Mouse (Mus musculus): ENCODE data around the gene Ptpn1. TPM values are rescaled to one million over a fixed set of nuclear protein-coding genes. Genes with fewer than 3 reads are reported as not detected.

The Ptpn1 gene
- total RNA-seq, 2 experiments from 2014 or later, result 13.5 to 14.3 TPM

- no peak for DNase-seq
These were observed 10.8 kb upstream of the Ptpn1 start for GRCm38 (mm10) chr2:167920960-167921495.

DNA sequence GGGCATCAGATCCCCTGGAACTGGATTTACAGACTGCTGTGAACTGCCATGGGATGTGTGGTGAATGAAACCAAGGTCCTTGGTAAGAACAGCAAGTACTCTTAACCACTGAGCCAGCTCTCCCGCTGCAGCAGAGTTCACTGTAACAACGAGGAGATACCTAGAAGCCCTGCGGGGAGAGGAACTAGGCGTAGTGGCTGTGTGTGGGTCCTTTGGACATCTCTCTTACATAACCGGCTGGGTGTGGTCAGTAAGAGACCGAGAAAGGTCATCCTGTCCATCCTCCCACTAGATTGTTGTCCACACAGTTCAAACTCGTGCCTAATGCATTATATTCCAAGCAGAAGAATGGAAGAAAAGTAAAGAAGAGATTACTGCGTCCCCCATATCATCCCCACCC lies 10.0 kb upstream of the Ptpn1 start:
- DNase-seq, result no peak

DNA sequence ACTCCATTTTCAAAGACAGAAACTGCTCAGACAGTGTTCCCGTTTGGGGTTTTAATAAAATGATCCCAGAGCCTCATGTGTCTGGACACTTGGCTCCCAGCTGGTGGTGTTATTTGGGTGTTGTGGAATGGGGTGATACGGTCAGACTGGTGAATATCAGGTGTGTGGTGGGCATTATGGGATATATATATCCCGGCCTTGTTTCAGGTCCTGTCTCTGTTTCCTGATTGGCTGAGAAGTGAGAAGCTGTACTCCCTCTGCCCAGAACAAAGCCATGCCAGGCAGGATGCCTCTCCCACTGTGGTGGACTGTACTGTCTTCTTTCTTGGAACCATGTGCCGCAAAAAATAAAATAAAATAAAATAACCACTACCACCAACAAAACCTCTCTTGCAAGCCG lies 7.8 kb upstream of the Ptpn1 start:
- DNase-seq, result no peak

DNA sequence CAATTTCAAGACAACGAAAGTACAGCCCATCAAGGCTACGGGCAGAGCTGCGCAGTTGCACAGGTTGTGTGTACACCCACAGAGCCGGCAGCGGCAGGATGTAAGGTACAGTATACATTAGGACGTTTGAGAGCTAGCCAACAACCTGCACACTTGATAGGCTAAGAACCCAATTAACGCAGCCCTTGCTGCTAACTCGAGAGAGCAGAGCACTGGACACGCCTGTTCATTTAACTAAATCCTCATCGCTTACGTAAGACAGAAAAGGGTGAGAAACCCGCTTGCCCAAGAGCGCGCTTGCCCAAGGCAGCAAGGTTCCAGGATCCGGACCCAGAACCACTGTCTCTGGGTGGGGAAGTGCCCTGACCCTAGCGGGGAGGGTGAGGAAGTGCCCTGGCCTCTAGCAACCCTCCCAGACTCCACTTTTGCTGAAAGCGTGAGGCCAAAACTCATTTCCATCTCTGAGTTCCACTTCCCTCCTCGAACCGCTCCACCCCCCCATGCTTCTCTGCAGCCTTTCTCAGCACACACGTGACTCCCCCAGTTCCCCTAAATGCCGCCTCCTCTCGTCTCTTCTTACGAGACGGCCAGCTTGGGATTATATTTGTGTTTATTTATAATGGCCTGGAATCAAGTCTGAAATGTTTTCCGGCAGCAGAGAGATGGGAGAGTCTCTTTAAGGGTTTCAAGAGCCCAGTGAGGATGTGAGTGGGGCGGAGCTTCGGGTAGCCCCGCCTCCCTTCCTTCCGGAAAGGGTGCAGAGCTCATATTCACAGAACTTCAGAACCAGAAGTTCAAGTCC lies 6.9 kb upstream of the Ptpn1 start:
- peak; percentile 76 for DNase-seq

DNA sequence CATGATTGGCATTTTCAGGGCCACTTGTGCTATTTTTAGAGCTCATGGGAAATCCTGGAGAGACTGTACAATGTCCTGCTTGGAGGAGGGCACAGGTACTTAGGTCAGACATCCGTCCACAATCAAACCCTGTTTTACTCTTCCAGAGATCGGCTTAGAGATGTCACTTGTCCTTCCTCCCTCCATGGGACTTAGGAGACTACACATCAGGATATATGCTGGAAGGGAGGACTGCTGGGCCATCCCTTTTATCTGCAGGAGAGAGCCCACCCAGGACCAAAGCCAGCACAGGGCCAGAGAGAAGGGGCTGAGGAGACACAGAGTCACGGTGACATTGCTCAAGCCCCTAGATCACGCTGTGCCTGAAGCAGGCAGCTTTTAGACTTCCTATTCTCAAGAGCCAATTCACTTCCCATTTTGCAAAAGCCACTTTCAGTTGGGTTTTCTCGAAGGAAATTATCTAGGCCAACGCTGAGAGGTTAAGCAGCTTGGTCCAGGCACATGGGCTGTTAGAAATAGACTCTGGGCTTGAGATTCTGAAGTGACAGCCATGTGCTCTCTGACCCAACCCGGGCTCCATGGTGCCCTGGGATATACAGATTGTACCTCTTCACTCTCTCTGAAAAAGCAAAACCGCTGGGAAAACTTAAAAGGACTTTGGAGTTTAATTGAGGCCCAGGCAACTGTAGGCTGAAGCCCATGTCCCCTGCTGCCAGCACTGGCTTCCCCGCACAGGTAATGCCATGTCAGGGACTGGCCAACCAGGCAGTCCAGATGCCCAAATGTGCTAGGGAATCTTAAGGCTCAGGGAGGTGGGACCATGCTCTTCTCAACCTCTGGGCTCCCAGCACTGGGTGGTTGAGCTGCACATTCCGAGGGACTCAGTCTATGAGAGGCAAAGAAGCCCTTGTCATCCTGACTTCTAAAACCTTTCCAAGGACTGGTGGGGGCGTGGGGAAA lies 5.7 kb upstream of the Ptpn1 start:
- DNase-seq, result no peak

DNA sequence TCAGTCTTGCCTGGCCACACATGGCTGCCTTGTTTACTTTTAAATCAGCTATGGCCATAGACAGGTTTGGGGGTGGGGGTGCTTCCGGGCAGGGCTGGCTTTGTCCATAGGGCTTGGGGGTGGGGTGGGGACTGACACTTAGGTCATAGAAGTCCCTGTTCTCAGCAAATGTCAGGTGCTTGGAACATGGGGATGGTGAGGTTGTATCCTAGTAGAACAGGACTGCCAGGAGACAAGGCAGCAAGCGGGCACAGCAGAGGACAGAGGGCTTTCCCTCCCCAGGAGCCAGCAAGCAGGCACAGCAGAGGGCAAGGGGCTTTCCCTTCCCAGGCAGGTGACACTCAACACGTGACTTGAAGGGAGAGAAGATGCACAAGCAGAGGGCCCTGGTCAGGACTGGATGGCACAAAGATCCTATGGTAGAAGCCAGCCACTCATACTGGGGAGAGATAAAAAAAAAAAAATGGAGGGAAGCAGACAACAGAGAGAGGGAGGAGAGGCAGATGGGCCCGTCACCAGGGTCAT lies 3.8 kb upstream of the Ptpn1 start:
- DNase-seq, result no peak

DNA sequence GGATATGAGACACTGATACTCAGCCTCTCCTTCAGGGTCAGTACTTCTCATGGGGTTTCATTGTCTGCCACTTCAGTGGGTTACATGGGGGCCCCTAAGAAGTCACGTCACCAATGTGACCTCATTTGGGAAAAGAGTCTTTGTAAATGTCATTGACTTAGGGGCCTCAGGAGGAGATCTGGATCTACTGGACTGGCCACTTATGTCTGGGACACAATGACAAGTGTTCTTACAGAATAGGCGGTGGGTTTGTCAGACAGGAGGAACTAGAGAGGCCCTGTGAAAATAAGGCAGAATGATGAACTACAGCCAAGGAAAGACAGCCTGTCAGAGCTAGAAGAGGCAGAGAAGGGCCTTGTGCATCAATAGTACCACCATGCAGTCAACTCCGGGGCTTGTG lies 2.9 kb upstream of the Ptpn1 start:
- no peak for DNase-seq

DNA sequence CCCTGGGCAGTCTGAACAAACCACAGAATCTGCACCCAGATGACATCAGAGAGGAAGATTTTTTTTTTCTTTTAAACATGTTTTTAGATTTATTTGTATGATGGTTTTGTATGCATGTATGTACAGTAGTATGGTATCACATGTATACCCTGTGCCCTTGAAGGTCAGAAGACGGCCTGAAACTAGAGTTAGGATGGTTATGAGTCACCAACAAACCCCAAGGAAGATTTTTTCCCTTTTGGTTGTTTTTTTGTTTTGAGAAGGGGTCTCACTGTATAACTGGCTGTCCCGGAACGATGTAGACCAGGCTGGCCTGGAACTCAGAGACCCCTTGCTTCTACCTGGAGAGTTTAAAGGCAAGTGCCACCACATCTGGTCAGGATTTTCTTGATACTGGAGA lies 882 bp upstream of the Ptpn1 start:
- DNase-seq, result no peak

DNA sequence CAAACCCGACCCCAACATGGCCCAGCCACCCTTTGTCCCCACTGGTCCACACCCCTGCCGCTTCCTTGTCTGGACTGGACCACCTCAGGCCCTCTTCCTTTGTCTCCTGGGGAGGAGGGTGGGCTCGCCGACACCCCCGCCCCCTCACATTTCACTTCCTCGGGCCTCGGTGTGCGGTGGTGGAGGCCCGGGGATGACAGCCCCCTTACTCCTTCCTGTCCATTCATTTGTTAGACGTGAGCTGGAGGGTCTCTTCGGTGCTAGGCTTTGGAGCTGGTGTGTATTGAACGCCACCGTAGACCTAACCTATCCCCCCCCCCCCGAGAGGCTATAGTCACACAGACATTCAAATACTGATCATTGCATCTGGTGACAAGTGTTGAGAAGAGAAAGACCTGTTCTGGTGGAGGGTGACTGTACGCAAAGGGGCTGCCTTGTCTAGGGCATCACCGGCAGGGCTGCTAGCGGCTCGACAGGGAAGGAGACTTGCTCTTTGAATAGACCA lies 922 bp downstream of the Ptpn1 start:
- DNase-seq, result no peak

DNA sequence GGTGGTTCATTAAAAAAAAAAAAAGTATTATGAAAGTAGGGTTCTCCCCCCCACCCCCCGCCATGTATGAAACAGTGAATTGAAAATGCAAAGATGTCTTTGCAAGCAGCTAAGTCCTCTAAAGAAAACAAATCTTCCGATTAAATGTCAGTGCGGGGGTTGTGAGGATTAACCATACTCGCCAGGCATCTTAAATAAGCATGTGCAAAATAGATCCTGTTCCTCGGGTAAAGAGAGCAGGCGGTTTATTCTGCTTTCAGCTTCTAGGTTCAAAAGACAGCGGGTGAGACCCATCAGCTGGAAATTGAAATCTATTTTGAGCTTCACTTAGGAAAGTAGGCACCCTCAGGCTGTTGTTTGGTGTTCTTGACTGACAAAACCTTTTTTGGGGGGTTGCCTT lies 1.5 kb downstream of the Ptpn1 start:
- no peak for DNase-seq

DNA sequence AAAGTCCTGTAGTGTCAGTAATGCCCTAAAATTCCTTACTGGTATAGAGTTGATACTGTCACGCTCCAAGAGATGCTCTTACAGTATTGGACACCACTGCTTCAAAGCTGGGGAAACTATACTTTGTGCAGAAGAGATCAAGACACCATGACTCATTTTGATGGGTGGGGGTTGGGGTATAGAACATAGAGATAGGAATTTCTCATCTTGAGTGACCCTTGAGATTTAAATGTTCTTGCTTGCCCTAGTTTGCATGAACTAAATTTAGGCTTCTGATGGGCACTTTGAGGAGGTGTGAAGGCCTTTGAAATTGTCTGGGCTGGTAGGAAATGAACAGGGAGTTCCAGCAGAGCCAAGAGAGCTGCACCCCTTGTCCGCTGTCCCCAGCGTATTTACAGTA lies 4.1 kb downstream of the Ptpn1 start:
- no peak for DNase-seq

GRCm38 (mm10) chr2:167938786-167939185 lies 6.9 kb downstream of the Ptpn1 start:
- no peak for DNase-seq

DNA sequence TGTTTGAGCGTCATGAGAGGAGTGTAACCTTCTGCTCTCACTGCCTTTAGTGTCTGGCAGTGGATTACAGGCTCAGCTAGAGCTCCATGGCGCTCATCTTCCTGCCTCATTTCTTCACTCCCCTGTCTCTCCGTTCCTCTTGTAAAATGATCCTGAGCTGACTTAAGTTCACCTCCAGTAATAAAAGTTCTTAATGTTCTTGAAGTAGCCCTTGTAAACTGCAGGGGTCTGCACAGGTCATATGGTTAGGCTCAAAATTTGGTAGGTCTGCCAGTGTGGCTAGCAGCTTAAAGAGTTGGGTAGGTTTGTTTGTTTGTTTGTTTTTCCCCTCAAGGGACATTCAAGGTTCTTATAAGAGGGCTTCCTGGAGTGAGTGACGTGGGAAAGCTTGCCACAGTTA lies 7.3 kb downstream of the Ptpn1 start:
- DNase-seq, result no peak

DNA sequence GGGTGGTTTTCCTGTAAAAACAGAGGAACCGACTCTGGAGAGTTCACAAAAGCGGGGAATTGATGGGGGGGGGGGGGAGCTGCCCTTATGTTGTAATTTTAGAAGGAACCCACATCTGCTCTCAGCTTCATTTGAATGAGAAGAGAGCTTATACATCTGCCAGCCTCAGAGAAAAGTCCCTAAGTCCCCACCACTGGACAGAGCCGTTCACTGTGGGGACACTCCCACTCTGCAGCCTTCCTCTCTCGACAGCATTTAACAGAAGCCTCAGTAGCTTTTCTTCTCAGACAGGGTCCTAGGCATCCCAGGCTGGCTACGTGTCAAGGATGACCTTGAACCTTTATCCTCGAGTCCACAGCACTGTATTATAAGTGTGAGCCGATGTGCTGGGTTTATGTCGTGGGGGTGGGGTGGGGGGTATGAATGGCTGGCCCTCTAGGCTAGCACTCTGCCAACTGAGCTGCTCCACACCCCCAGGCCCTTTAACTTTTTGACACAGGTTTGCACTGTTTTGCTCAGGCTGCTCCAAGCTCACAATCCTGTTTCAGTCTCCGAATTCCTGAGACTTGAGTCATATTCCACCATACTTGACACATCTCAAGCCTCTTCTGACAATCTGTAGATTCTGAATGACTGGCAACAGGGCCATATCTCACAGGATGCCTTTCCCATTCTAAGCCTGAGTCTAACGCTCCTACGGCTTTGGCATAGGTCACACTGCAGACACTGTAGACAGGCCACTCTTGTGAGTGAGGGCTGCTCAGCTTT lies 8.0 kb downstream of the Ptpn1 start:
- DNase-seq, result no peak

DNA sequence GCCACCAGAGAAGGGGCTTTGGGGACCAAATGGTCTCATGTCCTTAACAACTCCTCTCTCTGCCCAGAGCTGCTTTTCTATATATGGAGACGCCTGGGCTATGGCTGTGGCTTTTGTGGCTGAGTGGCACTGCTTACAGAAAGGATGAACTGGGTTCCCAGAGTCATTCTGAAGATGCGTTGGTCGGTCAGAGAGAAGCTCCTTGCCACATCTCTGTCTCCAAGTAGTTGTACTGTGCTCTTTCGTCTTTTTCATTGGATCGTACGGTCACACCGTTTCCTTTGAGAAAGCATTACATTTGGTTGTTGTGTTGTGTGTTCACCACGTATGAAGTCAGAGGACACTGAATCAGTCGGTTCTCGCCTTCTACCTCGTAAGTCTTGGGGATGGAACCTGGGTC lies 8.8 kb downstream of the Ptpn1 start:
- no peak for DNase-seq

DNA sequence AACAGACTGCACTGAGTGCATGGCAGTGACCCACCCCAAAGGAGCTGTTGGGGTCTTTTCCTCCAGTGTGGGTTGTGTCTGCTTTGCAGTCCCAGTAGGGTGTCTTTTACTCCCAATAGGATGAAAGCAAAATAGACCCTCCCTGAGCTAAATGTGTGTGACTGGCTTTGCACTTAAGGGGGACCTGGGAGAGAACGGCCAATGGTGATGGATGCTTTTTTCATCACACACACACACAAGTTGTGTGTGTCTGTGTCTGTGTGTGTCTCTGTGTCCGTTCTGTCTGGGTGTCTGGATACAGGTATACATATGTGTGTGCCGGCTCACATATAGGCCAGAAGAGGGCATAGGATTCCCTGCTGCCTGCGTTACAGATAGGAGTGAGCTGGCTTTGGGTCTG lies 9.5 kb downstream of the Ptpn1 start:
- no peak for DNase-seq

DNA sequence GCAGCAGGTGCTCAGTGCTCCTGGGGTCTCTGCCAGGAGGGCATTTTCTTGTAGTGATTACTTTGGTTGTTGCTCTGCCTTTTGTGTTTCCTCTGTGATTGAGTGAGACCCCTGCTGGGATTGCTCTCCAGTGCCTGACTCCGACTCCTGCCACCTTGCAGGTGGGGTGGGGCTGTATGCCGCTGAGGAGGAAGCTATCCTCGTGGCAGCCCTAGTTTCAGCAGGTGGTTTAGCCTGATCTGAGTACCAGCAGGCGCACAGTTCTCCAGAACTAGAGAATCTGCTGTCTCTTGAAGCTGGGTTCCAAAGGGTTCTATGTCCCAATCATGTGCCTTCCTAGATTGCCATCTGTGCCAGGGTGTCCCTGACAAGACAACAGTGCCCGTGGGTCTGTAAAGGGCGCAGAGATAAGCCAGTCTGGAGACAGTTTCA lies 9.9 kb downstream of the Ptpn1 start:
- DNase-seq, result no peak

GRCm38 (mm10) chr2:167942199-167942925 lies 10.5 kb downstream of the Ptpn1 start:
- DNase-seq, result peak; percentile 63

- DNase-seq, result peak; percentile 57
These were observed 11.2 kb downstream of the Ptpn1 start for GRCm38 (mm10) chr2:167942926-167943633.

- DNase-seq, result no peak
These were observed 12.3 kb downstream of the Ptpn1 start for GRCm38 (mm10) chr2:167944193-167944592.
